Mouse (Mus musculus): Measurements from ENCODE around the gene Scml4. TPM values are rescaled to one million over a fixed set of nuclear protein-coding genes. Genes with fewer than 3 reads are reported as not detected.

The Scml4 gene
- total RNA-seq, 2 experiments from 2014 or later: 1.3 to 1.4 TPM

GRCm38 (mm10) chr10:42941697-42942221, 81.6 kb downstream of the Scml4 start:
- intact Hi-C loops (cut with DNase I): loop anchor here (1.0 to 5.0 kb wide), 3 partner anchors 99 to 244 kb away; no protein-coding TSS in a partner anchor
- DNase-seq: peak; percentile 58 to 62

- intact Hi-C loops (cut with DNase I): loop anchor here (1.0 to 5.0 kb wide), 3 partner anchors 100 to 245 kb away; no protein-coding TSS in a partner anchor
- no peak for DNase-seq
Measured at GRCm38 (mm10) chr10:42942300-42942699, 82.1 kb downstream of the Scml4 start.

- DNase-seq: no peak
- intact Hi-C loops (cut with DNase I): no loop called here
Measured at GRCm38 (mm10) chr10:42945316-42945715, 85.1 kb downstream of the Scml4 start.

- no peak for DNase-seq
- intact Hi-C loops (cut with DNase I): no loop called here
Measured at GRCm38 (mm10) chr10:42947336-42947735, 87.2 kb downstream of the Scml4 start.

- intact Hi-C loops (cut with DNase I): no loop called here
- DNase-seq: no peak
Measured at GRCm38 (mm10) chr10:42950252-42950751, 90.1 kb downstream of the Scml4 start.

GRCm38 (mm10) chr10:42951078-42952045, 91.2 kb downstream of the Scml4 start:
- DNase-seq: no peak
- intact Hi-C loops (cut with DNase I): no loop called here

- DNase-seq: no peak
- intact Hi-C loops (cut with DNase I): no loop called here
Measured at GRCm38 (mm10) chr10:42952046-42952420, 91.9 kb downstream of the Scml4 start.

GRCm38 (mm10) chr10:42953601-42954000, 93.4 kb downstream of the Scml4 start:
- intact Hi-C loops (cut with DNase I): no loop called here
- DNase-seq: no peak

GRCm38 (mm10) chr10:42955205-42955604, 95.0 kb downstream of the Scml4 start:
- DNase-seq: no peak
- intact Hi-C loops (cut with DNase I): loop anchor here (5.0 kb wide), 2 partner anchors 422 to 497 kb away; no protein-coding TSS in a partner anchor

- intact Hi-C loops (cut with DNase I): loop anchor here (1.0 to 5.0 kb wide), 3 partner anchors 29 to 494 kb away; no protein-coding TSS in a partner anchor
- DNase-seq: peak; percentile 75
Measured at GRCm38 (mm10) chr10:42957881-42958651, 97.9 kb downstream of the Scml4 start.

- intact Hi-C loops (cut with DNase I): loop anchor here (1.0 to 5.0 kb wide), 3 partner anchors 29 to 494 kb away; no protein-coding TSS in a partner anchor
- no peak for DNase-seq
Measured at GRCm38 (mm10) chr10:42958686-42959085, 98.5 kb downstream of the Scml4 start.

- peak in 1 of 2 experiments; percentile 37 for DNase-seq
- intact Hi-C loops (cut with DNase I): no loop called here
Measured at GRCm38 (mm10) chr10:42961771-42962170, 101.6 kb downstream of the Scml4 start.

- intact Hi-C loops (cut with DNase I): no loop called here
- peak in 1 of 2 experiments; percentile 44 for DNase-seq
Measured at GRCm38 (mm10) chr10:42962181-42962601, 102.0 kb downstream of the Scml4 start.

GRCm38 (mm10) chr10:42962655-42963054, 102.5 kb downstream of the Scml4 start:
- DNase-seq: peak; percentile 40 to 58
- intact Hi-C loops (cut with DNase I): no loop called here

- no peak for DNase-seq
- intact Hi-C loops (cut with DNase I): no loop called here
Measured at GRCm38 (mm10) chr10:42963061-42963460, 102.9 kb downstream of the Scml4 start.

GRCm38 (mm10) chr10:42968332-42968731, 108.2 kb downstream of the Scml4 start:
- no peak for DNase-seq
- intact Hi-C loops (cut with DNase I): no loop called here

- DNase-seq: peak; percentile 46 to 69
- intact Hi-C loops (cut with DNase I): no loop called here
Measured at GRCm38 (mm10) chr10:42972504-42973172, 112.5 kb downstream of the Scml4 start.

GRCm38 (mm10) chr10:42973537-42973936, 113.4 kb downstream of the Scml4 start:
- no peak for DNase-seq
- intact Hi-C loops (cut with DNase I): no loop called here

GRCm38 (mm10) chr10:42976577-42976976, 116.4 kb downstream of the Scml4 start:
- DNase-seq: no peak
- intact Hi-C loops (cut with DNase I): no loop called here

- DNase-seq: no peak
- intact Hi-C loops (cut with DNase I): no loop called here
Measured at GRCm38 (mm10) chr10:42978346-42978745, 118.2 kb downstream of the Scml4 start.
